Mouse (Mus musculus) lung, adult 2 months (tissue): ENCODE measurements around the gene Fgfr3. TPM values are rescaled to one million over a fixed set of nuclear protein-coding genes. Genes with fewer than 3 reads are reported as not detected.

Experiments used
- DNase-seq: peaks from one replicate; pipeline ENCODE4 v3.0.0; 2022
- H3K4me1 ChIP-seq: fragments of 200-500 bp; 2 replicates; pipeline ENCODE4 v1.6.1; 2011; ENCODE audit warnings: low read length; ENCODE audit not compliant: control insufficient read depth, insufficient read depth
- H3K4me3 ChIP-seq: fragments of 200-500 bp; replicated peaks from 2 replicates; pipeline ENCODE3; 2011; ENCODE audit warnings: low read depth, mild to moderate bottlenecking, control low read depth, low read length; ENCODE audit errors: extremely low read depth
- CTCF ChIP-seq: fragments of 200-500 bp; IDR thresholded peaks from 2 replicates; pipeline ENCODE4 v1.5.1; 2011; ENCODE audit warnings: mild to moderate bottlenecking, low read length, control low read depth; ENCODE audit not compliant: insufficient read depth
- POLR2A ChIP-seq: fragments of 200-500 bp; IDR thresholded peaks from 2 replicates; pipeline ENCODE4 v1.6.1; 2011; ENCODE audit warnings: low read depth, mild to moderate bottlenecking, control low read depth, low read length, borderline replicate concordance; ENCODE audit errors: extremely low read depth
- WGBS: fragments of 180-500 bp; shearing (Covaris S2); methylation state at CpG from one replicate; pipeline ENCODE4 v1.1.7; 2018; 5-methylcytosine and 5-hydroxymethylcytosine counted together
- polyA plus RNA-seq: library from polyadenylated mRNA; depleted of rRNA; stranded (reverse); fragments of >200 nt; gene quantifications from 2 replicates; pipeline ENCODE4 v1.2.3, GENCODE M21; 2012

Gene Fgfr3
- polyA plus RNA-seq, 1 experiment = 237 TPM

GRCm38 (mm10) chr5:33726081-33726647 lies 4.7 kb downstream of the Fgfr3 start:
- Histone ChIP-seq H3K4me1 (peaks cover 21% of the 10 kb centered on the region), H3K4me3 (no peak overlapping the region)
- DNase-seq = no peak
- 66% methylated on average over 7 of the region's 7 CpGs for WGBS
- TF ChIP-seq CTCF (peak; percentile 17; the same call in 1 of the 2 replicates), POLR2A (no peak)

DNA sequence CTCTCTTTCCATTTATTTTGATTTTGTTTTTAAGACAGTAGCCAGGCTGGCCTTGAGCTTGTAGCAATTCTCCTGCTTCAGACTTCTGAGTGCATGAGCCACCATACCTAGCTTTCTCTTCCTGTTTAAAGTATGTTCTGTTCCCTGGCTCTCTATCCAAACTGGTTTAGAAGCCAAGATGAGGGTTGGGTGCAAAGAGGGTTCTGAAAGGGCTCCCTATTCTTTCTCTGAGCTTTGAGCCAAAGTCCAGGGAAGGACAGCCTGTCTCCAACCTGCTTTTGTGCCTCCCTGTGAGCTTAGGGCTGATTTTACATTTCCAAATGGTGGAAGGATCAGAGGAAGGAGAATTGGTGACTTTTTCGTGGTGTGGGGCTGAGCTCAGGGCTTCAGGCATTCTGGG lies 5.4 kb downstream of the Fgfr3 start:
- Histone ChIP-seq H3K4me1 (peaks cover 20% of the 10 kb centered on the region), H3K4me3 (no peak overlapping the region)
- TF ChIP-seq CTCF (no peak), POLR2A (no peak)
- no peak for DNase-seq
- 47% methylated on average over 1 of the region's 1 CpGs for WGBS

GRCm38 (mm10) chr5:33728841-33729240 lies 7.4 kb downstream of the Fgfr3 start:
- DNase-seq = no peak
- WGBS = 69% methylated on average over 7 of the region's 7 CpGs

DNA sequence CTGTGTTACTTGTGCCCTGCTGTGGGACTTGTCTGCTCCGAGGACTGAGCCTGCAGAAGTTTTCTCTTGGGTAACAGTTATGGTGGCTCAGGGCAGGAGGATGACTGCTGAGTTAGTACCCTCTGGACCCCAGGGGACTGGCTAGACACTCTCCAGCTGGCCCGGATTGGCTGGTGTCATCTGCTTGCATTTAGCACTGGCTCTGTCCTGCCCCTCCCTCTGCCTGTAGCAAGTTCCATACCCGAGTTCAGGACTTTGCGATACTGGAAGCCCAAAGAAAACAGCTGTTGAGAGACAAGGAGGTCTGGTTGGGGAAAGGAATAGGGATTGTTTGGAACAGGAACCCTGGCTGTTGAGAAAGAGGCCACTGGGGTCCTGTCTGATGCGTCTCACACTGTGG lies 9.0 kb downstream of the Fgfr3 start:
- DNase-seq = no peak
- no peak for TF ChIP-seq POLR2A
- TF ChIP-seq CTCF = no peak
- peaks cover 17% of the 10 kb centered on the region for H3K4me1 ChIP-seq
- 60% methylated on average over 5 of the region's 5 CpGs for WGBS
- no peak overlapping the region for H3K4me3 ChIP-seq

More at GRCm38 (mm10) chr5:33728841-33729240, 7.4 kb downstream of the Fgfr3 start:
- Histone ChIP-seq H3K4me1 (peaks cover 20% of the 10 kb centered on the region), H3K4me3 (no peak overlapping the region)
- TF ChIP-seq POLR2A (no peak), CTCF (no peak)

- TF ChIP-seq POLR2A (no peak), CTCF (no peak)
- H3K4me1 ChIP-seq = peaks cover 17% of the 10 kb centered on the region
- H3K4me3 ChIP-seq = no peak overlapping the region
- DNase-seq = no peak
- WGBS = 57% methylated on average over 21 of the region's 21 CpGs
These were observed 9.6 kb downstream of the Fgfr3 start for GRCm38 (mm10) chr5:33731051-33731450.

DNA sequence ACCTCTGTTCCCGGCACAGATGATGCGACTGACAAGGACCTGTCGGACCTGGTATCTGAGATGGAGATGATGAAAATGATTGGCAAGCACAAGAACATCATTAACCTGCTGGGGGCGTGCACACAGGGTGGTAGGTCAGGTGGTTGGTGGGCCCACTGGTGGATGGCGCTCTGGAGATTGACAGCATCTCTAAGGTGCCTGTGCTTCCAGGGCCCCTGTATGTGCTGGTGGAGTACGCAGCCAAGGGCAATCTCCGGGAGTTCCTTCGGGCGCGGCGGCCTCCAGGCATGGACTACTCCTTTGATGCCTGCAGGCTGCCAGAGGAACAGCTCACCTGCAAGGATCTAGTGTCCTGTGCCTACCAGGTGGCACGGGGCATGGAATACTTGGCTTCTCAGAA lies 12.4 kb downstream of the Fgfr3 start:
- TF ChIP-seq CTCF (no peak), POLR2A (no peak)
- 93% methylated on average over 12 of the region's 12 CpGs for WGBS
- DNase-seq = no peak
- Histone ChIP-seq H3K4me3 (no peak overlapping the region), H3K4me1 (peaks cover 7% of the 10 kb centered on the region; the same call in 1 of the 2 replicates)

DNA sequence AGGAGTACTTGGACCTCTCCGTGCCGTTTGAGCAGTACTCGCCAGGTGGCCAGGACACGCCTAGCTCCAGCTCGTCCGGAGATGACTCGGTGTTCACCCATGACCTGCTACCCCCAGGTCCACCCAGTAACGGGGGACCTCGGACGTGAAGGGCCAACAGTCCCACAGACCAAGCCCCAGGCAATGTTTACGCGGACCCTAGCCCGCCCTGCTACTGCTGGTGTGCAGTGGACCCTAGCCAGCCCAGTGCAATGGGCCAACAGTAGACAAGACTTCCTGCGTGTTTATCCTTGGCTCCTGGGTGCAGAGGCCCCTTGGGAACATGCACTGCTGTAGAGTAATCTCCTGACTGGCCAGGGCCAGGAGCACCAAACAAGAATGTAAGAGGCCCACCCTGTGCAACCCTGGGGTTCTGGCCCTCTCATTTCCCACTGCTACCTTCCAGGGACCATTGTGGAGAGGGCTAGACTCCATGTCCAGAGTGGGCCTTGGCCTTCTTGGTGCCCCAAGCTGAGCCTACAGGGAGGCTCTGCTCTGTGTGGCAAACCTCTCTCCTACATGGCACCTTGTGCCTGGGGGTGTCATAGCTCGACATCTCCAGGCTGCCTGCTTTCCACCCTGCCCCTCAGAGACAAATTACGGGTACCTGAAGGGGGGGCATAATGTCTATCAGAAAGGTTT lies 14.1 kb downstream of the Fgfr3 start:
- no peak overlapping the region for H3K4me3 ChIP-seq
- no peak for DNase-seq
- TF ChIP-seq POLR2A (no peak), CTCF (no peak)
- WGBS = 88% methylated on average over 16 of the region's 16 CpGs
- peaks cover 7% of the 10 kb centered on the region; the same call in 1 of the 2 replicates for H3K4me1 ChIP-seq

DNA sequence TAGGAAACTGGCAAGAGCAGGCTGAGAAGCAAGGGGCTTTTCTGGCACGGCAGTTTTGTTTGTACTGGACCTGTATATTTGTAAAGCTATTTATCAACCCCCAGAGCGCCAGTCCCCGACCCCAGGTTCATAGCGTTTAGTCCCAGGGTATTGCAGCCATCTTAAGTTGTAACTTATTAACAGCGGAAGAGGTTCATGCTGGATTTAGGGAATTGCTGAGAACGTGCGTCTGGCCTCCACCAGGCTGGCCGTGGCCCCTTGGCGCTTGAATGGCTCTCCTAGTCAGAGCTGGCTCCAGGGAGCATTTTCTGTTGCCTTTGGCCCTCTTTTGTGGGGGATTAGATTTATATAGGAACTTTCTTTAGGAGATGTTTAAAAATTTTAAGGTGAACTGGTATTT lies 14.8 kb downstream of the Fgfr3 start:
- WGBS = 65% methylated on average over 9 of the region's 9 CpGs
- Histone ChIP-seq H3K4me1 (peaks cover 1% of the 10 kb centered on the region; the same call in 1 of the 2 replicates), H3K4me3 (no peak overlapping the region)
- TF ChIP-seq POLR2A (no peak), CTCF (no peak)
- no peak for DNase-seq

DNA sequence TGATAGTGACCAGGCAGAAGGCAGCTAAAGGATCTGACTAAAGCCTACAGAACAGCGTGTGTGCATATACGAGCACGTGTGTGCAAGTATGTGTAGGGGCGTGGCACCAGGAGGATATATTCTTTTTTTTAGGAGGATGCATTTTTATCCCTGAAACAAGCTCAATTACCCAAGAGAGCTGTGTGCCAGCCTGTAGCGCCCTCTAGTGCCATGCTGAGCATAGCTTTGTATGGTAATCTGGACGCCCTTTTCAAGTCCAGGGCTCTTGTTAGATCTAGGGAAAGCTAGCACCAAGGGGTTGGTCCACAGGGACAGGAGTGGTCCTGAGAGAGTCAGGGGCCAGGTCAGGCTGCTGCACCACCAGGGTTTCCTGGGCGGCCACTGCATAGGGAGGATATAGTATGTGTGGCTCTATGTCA lies 16.4 kb downstream of the Fgfr3 start:
- no peak overlapping the region for H3K4me3 ChIP-seq
- peak; percentile 75 for DNase-seq
- 14% methylated on average over 7 of the region's 7 CpGs for WGBS
- peak; percentile 90 for TF ChIP-seq CTCF
- no peak for TF ChIP-seq POLR2A
- no peaks in the 10 kb centered on the region for H3K4me1 ChIP-seq

GRCm38 (mm10) chr5:33738341-33738740 lies 16.9 kb downstream of the Fgfr3 start:
- TF ChIP-seq CTCF (no peak), POLR2A (no peak)
- no peak for DNase-seq
- no peaks in the 10 kb centered on the region for H3K4me1 ChIP-seq
- no peak overlapping the region for H3K4me3 ChIP-seq
